Mouse (Mus musculus): ENCODE measurements at regions not wholly inside any gene's neighbourhood (a gene's known extent, or its start where the extent isn't known, plus 50 kb on each side); places are given as distances from the start of the nearest gene placed in this dataset.

DNA sequence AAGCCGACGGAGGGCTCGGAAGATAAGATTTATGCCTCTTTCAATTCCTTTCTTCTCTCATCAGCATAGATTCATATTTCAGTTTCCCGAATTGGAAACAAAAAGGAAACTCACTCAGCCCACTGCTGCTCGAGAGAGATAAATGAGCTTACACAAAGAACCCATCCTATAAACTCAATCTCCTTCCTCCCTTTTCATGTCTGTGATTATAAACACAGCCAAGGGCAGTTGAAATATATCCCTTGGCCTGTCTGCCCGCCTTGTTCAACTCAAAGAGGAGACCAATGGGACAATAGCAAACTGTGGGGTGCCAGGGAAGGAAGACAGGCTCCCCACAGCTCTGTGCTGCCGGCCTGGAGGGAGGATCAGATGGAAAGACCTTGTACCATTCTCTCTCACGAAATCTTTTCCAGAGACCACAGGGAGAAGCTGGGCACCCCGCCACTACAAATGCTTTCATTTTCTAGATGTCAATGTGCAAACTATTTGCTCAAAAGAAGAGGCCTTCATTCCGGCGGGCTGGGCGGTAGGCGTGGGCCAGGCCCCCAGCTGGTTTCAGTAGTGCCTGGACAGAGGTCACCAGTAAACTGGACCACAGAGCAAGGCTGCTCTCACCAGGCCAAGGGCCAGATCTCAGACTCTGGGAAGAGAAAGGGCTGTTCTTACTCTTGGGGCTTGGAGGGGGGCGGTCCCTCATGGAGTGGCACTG lies 69.7 kb upstream of the Syt13 start:
- TF ChIP-seq TCF12 (IDR thresholded peaks at IDR 0.05; ENCODE audit: low read depth, low read length) (no peak), CTCF (IDR thresholded peaks at IDR 0.05 in 2 of 3, conservative IDR thresholded peaks at IDR 0.05 in 1 of 3; ENCODE audit: control insufficient read depth in 1 of 3, insufficient read depth in 1 of 3, low read depth in 2 of 3, low read length in 3 of 3, poor library complexity in 1 of 3, severe bottlenecking in 1 of 3) (no peak), MEF2A (IDR thresholded peaks at IDR 0.05; ENCODE audit: extremely low read depth, insufficient replicate concordance, low read depth, low read length, poor library complexity, severe bottlenecking) (no peak), EP300 (IDR thresholded peaks at IDR 0.05; ENCODE audit: low read depth in 1 of 2, low read length in 2 of 2) (no peak), NELFE (IDR thresholded peaks at IDR 0.05; ENCODE audit: low read depth, low read length) (no peak)
